Mouse (Mus musculus): ENCODE data around the gene Unc13c. TPM values are rescaled to one million over a fixed set of nuclear protein-coding genes. Genes with fewer than 3 reads are reported as not detected.

The Unc13c gene
- total RNA-seq, 2 experiments from 2014 or later: not detected

GRCm38 (mm10) chr9:73883587-73883986 lies 85.2 kb downstream of the Unc13c start:
- ATAC-seq (replicated peaks; ENCODE audit: low FRiP score, poor library complexity, severe bottlenecking): no peak

- ATAC-seq (replicated peaks; ENCODE audit: low FRiP score, poor library complexity, severe bottlenecking): no peak
Measured at GRCm38 (mm10) chr9:73883143-73883542, 85.6 kb downstream of the Unc13c start.

GRCm38 (mm10) chr9:73882393-73882919 lies 86.3 kb downstream of the Unc13c start:
- ATAC-seq (replicated peaks; ENCODE audit: low FRiP score, poor library complexity, severe bottlenecking): no peak

- ATAC-seq (replicated peaks; ENCODE audit: low FRiP score, poor library complexity, severe bottlenecking): no peak
Measured at GRCm38 (mm10) chr9:73867410-73868067, 101.2 kb downstream of the Unc13c start.

- no peak for ATAC-seq (replicated peaks; ENCODE audit: low FRiP score, poor library complexity, severe bottlenecking)
Measured at GRCm38 (mm10) chr9:73866666-73867065, 102.1 kb downstream of the Unc13c start.

GRCm38 (mm10) chr9:73859469-73859868 lies 109.3 kb downstream of the Unc13c start:
- no peak for ATAC-seq (replicated peaks; ENCODE audit: low FRiP score, poor library complexity, severe bottlenecking)

DNA sequence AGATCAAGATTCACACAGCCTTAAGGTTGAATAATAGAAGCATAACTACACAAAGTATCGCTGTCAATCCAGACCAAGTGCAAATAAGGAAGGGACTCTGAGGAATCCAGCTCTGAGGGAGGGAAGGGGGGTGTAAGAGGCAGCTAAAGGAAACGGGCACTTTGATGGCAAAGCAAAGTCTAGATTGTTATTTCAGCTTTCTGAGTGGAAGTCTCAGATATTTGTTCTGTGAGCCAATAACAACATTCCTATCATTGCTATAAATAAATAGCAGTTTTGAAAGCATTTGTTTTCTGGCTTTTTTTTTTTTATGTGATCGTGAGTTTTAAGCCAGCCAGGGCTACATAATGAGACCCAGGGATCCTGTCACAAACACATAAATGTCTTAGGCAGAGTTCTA lies 114.5 kb downstream of the Unc13c start:
- ATAC-seq (replicated peaks; ENCODE audit: low FRiP score, poor library complexity, severe bottlenecking): no peak

GRCm38 (mm10) chr9:73806681-73807080 lies 162.1 kb downstream of the Unc13c start:
- ATAC-seq (replicated peaks; ENCODE audit: low FRiP score, poor library complexity, severe bottlenecking): no peak

GRCm38 (mm10) chr9:73774616-73775015 lies 194.2 kb downstream of the Unc13c start:
- ATAC-seq (replicated peaks; ENCODE audit: low FRiP score, poor library complexity, severe bottlenecking): no peak

GRCm38 (mm10) chr9:73755185-73755584 lies 213.6 kb downstream of the Unc13c start:
- ATAC-seq (replicated peaks; ENCODE audit: low FRiP score, poor library complexity, severe bottlenecking): no peak

GRCm38 (mm10) chr9:73753480-73753879 lies 215.3 kb downstream of the Unc13c start:
- no peak for ATAC-seq (replicated peaks; ENCODE audit: low FRiP score, poor library complexity, severe bottlenecking)

GRCm38 (mm10) chr9:73751344-73751743 lies 217.4 kb downstream of the Unc13c start:
- ATAC-seq (replicated peaks; ENCODE audit: low FRiP score, poor library complexity, severe bottlenecking): no peak

DNA sequence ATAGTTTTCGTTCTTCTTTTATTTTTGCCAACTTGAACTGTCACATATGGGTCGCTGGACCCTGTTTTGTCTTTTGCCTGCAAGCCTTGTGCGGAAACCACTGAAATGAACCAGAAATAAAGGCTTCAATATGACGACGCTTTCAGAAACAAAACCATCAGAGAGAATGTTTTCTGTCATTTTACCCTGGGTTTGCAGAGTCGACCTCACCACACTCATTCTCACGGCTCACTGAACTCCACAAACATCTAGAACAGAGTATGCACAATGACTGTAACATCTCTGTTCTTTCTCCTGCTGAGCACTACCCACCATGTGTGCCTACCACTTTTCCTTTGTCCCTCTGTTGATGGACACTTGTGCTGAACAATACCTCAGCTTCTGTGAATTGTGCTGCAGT lies 234.3 kb downstream of the Unc13c start:
- no peak for ATAC-seq (replicated peaks; ENCODE audit: low FRiP score, poor library complexity, severe bottlenecking)

DNA sequence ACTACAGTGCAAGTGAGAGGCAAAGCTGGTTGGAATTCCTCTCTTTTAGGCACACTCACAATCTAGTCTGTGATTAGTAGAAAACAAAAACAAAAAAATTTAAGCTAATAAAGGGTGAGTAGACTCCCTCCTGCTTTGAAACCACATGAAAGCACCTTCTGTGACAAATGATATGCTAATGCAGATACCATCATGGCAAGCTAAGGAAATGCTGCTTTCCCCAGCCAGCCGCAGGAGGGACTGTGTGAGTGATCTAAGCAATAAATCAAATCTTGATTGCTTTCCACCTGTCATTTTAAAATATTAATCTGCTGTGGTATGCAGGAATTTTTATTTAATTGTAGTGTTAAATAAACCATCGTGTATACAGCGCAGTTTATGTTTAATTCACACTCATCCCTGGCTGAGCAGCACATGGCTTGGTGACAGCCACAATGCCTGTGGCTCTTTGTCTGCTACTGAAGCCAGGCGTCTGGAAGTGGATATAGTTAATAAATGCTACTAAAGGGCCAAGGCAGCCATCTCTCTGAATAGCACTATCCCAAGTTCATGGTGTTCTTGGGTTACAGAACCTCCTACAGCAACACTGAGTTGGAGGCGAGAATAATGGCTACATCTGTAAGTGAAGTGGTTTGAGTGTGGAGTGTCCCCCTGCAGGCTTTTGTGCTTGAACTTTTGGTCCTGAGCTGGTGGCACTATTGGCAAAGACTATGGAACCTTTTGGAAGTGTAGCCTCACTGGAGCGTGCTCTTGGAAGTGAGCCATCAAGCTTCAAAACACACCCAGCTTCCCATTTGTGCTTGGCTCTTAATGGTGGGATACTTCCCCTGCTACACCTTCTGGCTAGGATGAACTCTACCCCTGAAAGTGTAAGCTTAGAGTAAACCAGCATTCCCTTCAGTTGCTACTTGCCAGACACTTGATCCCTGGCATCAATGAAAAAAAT lies 242.8 kb downstream of the Unc13c start:
- ATAC-seq (replicated peaks; ENCODE audit: low FRiP score, poor library complexity, severe bottlenecking): no peak

DNA sequence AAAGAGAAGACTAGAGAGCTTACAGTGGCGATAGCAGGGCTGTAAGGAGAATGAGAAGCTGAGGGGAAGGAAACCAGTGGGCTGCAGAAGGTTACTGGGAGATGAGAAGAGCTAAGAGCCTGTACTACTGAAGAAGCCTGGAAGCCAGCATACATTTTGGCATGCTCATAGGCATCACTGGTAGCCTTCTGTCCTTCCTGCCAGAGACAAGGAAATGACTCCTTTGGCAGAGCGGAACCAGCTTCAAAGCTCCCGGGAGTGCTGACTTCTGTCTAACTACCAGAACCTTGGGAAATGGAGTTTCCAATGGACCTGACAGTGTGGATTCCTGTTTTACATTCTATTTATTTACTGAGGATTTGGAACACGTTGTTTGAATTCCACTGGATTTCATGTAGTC lies 244.0 kb downstream of the Unc13c start:
- no peak for ATAC-seq (replicated peaks; ENCODE audit: low FRiP score, poor library complexity, severe bottlenecking)

DNA sequence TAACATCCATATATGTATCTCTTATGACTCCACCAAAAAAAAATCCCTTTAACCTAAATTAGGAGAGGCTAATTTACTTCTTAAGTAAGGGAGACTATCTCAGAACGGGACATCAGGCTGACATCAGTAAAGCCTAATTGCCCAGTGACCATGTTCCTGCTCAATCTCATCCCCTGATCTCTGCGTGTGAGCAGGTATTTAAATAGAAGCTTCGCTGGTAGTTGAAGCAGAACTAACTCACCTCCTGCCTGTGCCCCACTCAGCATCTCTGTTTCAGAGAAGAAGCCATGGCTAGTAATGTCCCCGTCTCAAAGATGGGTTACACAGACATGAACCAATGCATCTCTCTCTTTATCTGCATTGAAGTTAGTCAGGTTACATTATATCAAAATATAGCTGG lies 255.3 kb downstream of the Unc13c start:
- ATAC-seq (replicated peaks; ENCODE audit: low FRiP score, poor library complexity, severe bottlenecking): no peak

DNA sequence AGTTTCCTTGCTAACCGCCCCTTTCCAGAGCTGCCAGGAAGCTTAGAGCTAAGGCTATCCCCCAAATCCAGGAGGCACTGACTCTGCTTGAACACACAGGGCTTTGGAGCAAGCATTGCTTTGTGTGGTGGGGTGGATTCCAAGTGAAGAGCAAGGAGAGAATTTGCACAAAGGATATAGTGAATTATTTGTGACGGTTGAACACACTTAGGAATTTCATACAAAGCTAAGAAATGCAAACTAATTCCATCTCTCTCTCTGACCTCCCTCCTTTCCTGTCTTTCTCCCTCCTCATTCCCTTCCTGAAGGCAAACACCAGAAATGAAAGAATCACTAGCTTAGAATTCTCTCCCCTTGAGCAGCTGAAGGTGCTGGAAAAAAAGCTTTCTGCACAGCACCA lies 271.7 kb downstream of the Unc13c start:
- no peak for ATAC-seq (replicated peaks; ENCODE audit: low FRiP score, poor library complexity, severe bottlenecking)

GRCm38 (mm10) chr9:73681580-73681979 lies 287.2 kb downstream of the Unc13c start:
- ATAC-seq (replicated peaks; ENCODE audit: low FRiP score, poor library complexity, severe bottlenecking): no peak

DNA sequence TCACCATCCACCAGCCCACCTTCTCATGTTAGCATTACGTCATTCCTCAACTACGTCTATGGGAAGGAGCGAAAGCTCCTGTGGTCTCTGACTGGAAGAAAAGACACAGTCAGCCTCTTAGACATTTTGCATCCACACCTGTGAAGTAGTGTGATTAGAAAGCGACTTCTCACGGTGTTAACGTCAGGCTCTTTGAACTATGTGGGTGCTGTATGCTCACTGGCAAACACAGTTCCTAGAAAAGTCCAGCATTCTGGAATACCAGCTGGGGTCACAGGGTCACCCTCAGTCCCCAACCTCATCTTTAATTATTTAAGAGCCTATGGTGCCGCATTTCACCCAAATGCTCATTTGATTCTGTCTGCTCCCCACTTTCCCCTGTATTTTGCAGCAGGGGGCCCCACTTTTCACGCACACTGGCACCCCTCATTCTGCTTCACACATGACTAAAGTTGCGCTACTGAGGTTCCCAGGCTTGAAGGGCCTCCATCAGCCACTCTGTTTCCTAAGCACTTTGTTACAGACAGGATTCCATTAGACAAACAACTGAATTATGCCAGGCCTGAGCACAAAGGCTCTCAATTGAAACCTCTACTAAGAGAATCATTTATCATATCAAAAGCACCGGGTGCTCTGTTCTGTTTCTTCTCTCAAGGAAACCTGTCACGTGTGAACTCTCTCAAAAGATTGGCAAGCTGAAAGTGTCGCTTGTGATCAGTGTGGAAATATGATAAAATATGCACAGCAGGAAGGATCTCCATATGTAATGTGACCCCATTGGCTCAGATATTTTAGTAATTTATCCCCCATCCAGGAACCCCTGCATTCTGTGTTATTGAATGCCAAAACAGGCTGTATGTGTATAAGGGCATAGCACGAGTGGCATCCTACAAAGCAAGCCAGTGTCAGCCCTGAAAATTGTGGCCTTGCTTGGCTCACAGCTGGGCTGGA lies 287.9 kb downstream of the Unc13c start:
- ATAC-seq (replicated peaks; ENCODE audit: low FRiP score, poor library complexity, severe bottlenecking): no peak

All from erythroid progenitor cell, adult 5-6 weeks (primary cell).